Mouse (Mus musculus): ENCODE measurements around the gene Zscan5b. TPM values are rescaled to one million over a fixed set of nuclear protein-coding genes. Genes with fewer than 3 reads are reported as not detected.
A peak's percentile ranks its signal among the peaks of the same experiment; 100 is the strongest.

Zscan5b gene
- polyA plus RNA-seq, 1 experiment from 2014 or later, result not detected

GRCm38 (mm10) chr7:6285366-6285765 is 63.3 kb downstream of the Zscan5b start:
- no peaks in the 10 kb centered on the region for H3K9me3 ChIP-seq (replicated peaks; ENCODE audit: control insufficient read depth, low read length)
- no peaks in the 10 kb centered on the region for H3K27me3 ChIP-seq (ENCODE audit: control insufficient read depth, insufficient read depth, low read length)
- H3K4me3 ChIP-seq (ENCODE audit: low read length), result peak overlapping the region; percentile 70; the same call in 1 of the 2 replicates
- H3K4me1 ChIP-seq (ENCODE audit: control insufficient read depth, insufficient read depth, low read length), result peaks cover 9% of the 10 kb centered on the region; the same call in 1 of the 2 replicates
- no peak for ATAC-seq (replicated peaks; ENCODE audit: extremely low read depth, insufficient read depth, low FRiP score)
- 83% methylated on average over 6 of the region's 6 CpGs for WGBS
- H3K9ac ChIP-seq (ENCODE audit: low read length), result no peak overlapping the region
- H3K4me2 ChIP-seq (ENCODE audit: low read depth, low read length), result peak overlapping the region; percentile 84
- peak overlapping the region; percentile 87 for H3K27ac ChIP-seq (ENCODE audit: low read length)
- no peaks in the 10 kb centered on the region for H3K36me3 ChIP-seq (ENCODE audit: control insufficient read depth, insufficient read depth)

GRCm38 (mm10) chr7:6285842-6286705 is 64.0 kb downstream of the Zscan5b start, which contains the start of gene Zfp667:
Zfp667 (plus strand) TSS chr7:6286579.
- Histone ChIP-seq H3K27me3 (ENCODE audit: control insufficient read depth, insufficient read depth, low read length) (no peaks in the 10 kb centered on the region), H3K4me3 (ENCODE audit: low read length) (peak within 1 kb of the TSS; percentile 70), H3K27ac (ENCODE audit: low read length) (peak within 1 kb of the TSS; percentile 87), H3K9me3 (replicated peaks; ENCODE audit: control insufficient read depth, low read length) (no peaks in the 10 kb centered on the region), H3K36me3 (ENCODE audit: control insufficient read depth, insufficient read depth) (no peaks in the 10 kb centered on the region), H3K4me2 (ENCODE audit: low read depth, low read length) (peak within 1 kb of the TSS; percentile 84), H3K9ac (ENCODE audit: low read length) (peak within 1 kb of the TSS; percentile 79), H3K4me1 (ENCODE audit: control insufficient read depth, insufficient read depth, low read length) (peaks cover 9% of the 10 kb centered on the region; the same call in 1 of the 2 replicates)
- WGBS, result 3% methylated on average over 50 of the region's 50 CpGs
- ATAC-seq (replicated peaks; ENCODE audit: extremely low read depth, insufficient read depth, low FRiP score), result peak; percentile 89

- Histone ChIP-seq H3K27me3 (ENCODE audit: control insufficient read depth, insufficient read depth, low read length) (no peaks in the 10 kb centered on the region), H3K9me3 (replicated peaks; ENCODE audit: control insufficient read depth, low read length) (no peaks in the 10 kb centered on the region), H3K4me3 (ENCODE audit: low read length) (peak overlapping the region; percentile 70), H3K36me3 (ENCODE audit: control insufficient read depth, insufficient read depth) (no peaks in the 10 kb centered on the region), H3K4me2 (ENCODE audit: low read depth, low read length) (peak overlapping the region; percentile 84), H3K4me1 (ENCODE audit: control insufficient read depth, insufficient read depth, low read length) (peaks cover 9% of the 10 kb centered on the region; the same call in 1 of the 2 replicates), H3K27ac (ENCODE audit: low read length) (no peak overlapping the region), H3K9ac (ENCODE audit: low read length) (peak overlapping the region; percentile 79)
- WGBS, result 26% methylated on average over 15 of the region's 15 CpGs
- ATAC-seq (replicated peaks; ENCODE audit: extremely low read depth, insufficient read depth, low FRiP score), result 0 out of 2 replicates have a peak, but pooled peaks have one; percentile 2
These were observed 64.9 kb downstream of the Zscan5b start for GRCm38 (mm10) chr7:6286921-6287531.

Other genes starting within 250 kb of the Zscan5b start
- not detected in 2 replicates for gene Vmn1r65, start 211.3 kb upstream of the Zscan5b start, polyA plus RNA-seq (2015; fragmentation: Nextera tagmentation; extraction: Ambion mirVana)
- not detected in 2 replicates for gene Nlrp4c, start 177.1 kb upstream of the Zscan5b start, polyA plus RNA-seq (2015; fragmentation: Nextera tagmentation; extraction: Ambion mirVana)
- gene Zfp787, start 66.3 kb upstream of the Zscan5b start, polyA plus RNA-seq (2015; fragmentation: Nextera tagmentation; extraction: Ambion mirVana), result 22.2 and 22.5 TPM in 2 replicates
- 34.4 and 35.4 TPM in 2 replicates for gene Zfp444, start 50.1 kb upstream of the Zscan5b start, polyA plus RNA-seq (2015; fragmentation: Nextera tagmentation; extraction: Ambion mirVana)
- not detected in 2 replicates for gene Galp, start 25.2 kb upstream of the Zscan5b start, polyA plus RNA-seq (2015; fragmentation: Nextera tagmentation; extraction: Ambion mirVana)
- not detected in 2 replicates for gene Epp13, start 30.4 kb downstream of the Zscan5b start, polyA plus RNA-seq (2015; fragmentation: Nextera tagmentation; extraction: Ambion mirVana)
- gene Zfp667, start 64.3 kb downstream of the Zscan5b start, polyA plus RNA-seq (2015; fragmentation: Nextera tagmentation; extraction: Ambion mirVana), result 4.9 and 5.1 TPM in 2 replicates
- 3.2 and 4.5 TPM in 2 replicates for gene Zfp583, start 109.0 kb downstream of the Zscan5b start, polyA plus RNA-seq (2015; fragmentation: Nextera tagmentation; extraction: Ambion mirVana)
- gene Gm3854, start 121.5 kb downstream of the Zscan5b start, polyA plus RNA-seq (2015; fragmentation: Nextera tagmentation; extraction: Ambion mirVana), result 1.0 and 1.5 TPM in 2 replicates
- gene Zfp78, start 141.0 kb downstream of the Zscan5b start, polyA plus RNA-seq (2015; fragmentation: Nextera tagmentation; extraction: Ambion mirVana), result 1.0 and 1.8 TPM in 2 replicates
- 7.6 and 9.5 TPM in 2 replicates for gene Zfp28, start 161.0 kb downstream of the Zscan5b start, polyA plus RNA-seq (2015; fragmentation: Nextera tagmentation; extraction: Ambion mirVana)
- gene Smim17, start 176.4 kb downstream of the Zscan5b start, polyA plus RNA-seq (2015; fragmentation: Nextera tagmentation; extraction: Ambion mirVana), result 0.20 TPM in 1 of 2 replicates, not detected in the other
- gene Gm20715, start 188.0 kb downstream of the Zscan5b start, polyA plus RNA-seq (2015; fragmentation: Nextera tagmentation; extraction: Ambion mirVana), result not detected in 2 replicates
- gene Olfr1344, start 216.4 kb downstream of the Zscan5b start, polyA plus RNA-seq (2015; fragmentation: Nextera tagmentation; extraction: Ambion mirVana), result not detected in 2 replicates
- gene Olfr1336, start 233.9 kb downstream of the Zscan5b start, polyA plus RNA-seq (2015; fragmentation: Nextera tagmentation; extraction: Ambion mirVana), result 0.02 TPM in 1 of 2 replicates, not detected in the other
- not detected in 2 replicates for gene Olfr1346, start 244.8 kb downstream of the Zscan5b start, polyA plus RNA-seq (2015; fragmentation: Nextera tagmentation; extraction: Ambion mirVana)